Comparison of ENCODE assay signal across 17 mouse cellular contexts in genomic region chr8:92491533-92491932, GRCm38 (mm10).
DNase-seq lines count a peak whose midpoint lies in the region; ATAC-seq and TF ChIP-seq lines count a peak whose summit lies in the region.
"Had no signal": no experiment of that assay in that cellular context is flagged by ENCODE, and none has a peak within 500 bp of the region (broad histone marks: within the 10 kb centered on the region; RNA-seq: fewer than 3 reads in every experiment).

No protein-coding gene starts in this region.

- no peak for ATAC-seq in heart, embryonic 11.5 days (replicated peaks; ENCODE audit: insufficient number of reproducible peaks, low FRiP score, low TSS enrichment)
- 0 out of 2 replicates have a peak, but pooled peaks have one; percentile 44 for ATAC-seq in midbrain, postnatal 0 days (ENCODE audit: low FRiP score)
- no peak for ATAC-seq in midbrain, embryonic 15.5 days (replicated peaks)
- ATAC-seq in forebrain, embryonic 12.5 days (ENCODE audit: low FRiP score) = no peak
- ATAC-seq: forebrain, embryonic 16.5 days had no signal

- no peak overlapping the region for H3K4me2 ChIP-seq in heart, embryonic 11.5 days
- no peak overlapping the region for H3K4me2 ChIP-seq in midbrain, postnatal 0 days (ENCODE audit: low read depth, low read length, poor library complexity, severe bottlenecking)
- no peak overlapping the region for H3K4me2 ChIP-seq in midbrain, embryonic 15.5 days
- H3K4me2 ChIP-seq in forebrain, embryonic 12.5 days = no peak overlapping the region
- H3K4me2 ChIP-seq: hindbrain, embryonic 14.5 days; liver, embryonic 13.5 days; neural tube, embryonic 12.5 days; stomach, embryonic 15.5 days had no signal

- no peak overlapping the region for H3K4me3 ChIP-seq in heart, embryonic 11.5 days (ENCODE audit: low read depth, low read length)
- H3K4me3 ChIP-seq in left cerebral cortex, adult 2 months = no peak overlapping the region
- no peak overlapping the region for H3K4me3 ChIP-seq in midbrain, postnatal 0 days (ENCODE audit: low read depth, low read length)
- no peak overlapping the region for H3K4me3 ChIP-seq in midbrain, embryonic 15.5 days
- no peak overlapping the region for H3K4me3 ChIP-seq in forebrain, embryonic 12.5 days (replicated peaks)
- H3K4me3 ChIP-seq: erythroblast, embryonic 14.5 days; liver, embryonic 13.5 days; neural tube, embryonic 12.5 days; stomach, embryonic 15.5 days had no signal

- WGBS in heart, embryonic 11.5 days (ENCODE audit: insufficient replicate concordance) = 73% methylated on average over 5 of the region's 5 CpGs
- WGBS in midbrain, postnatal 0 days = 81% methylated on average over 5 of the region's 5 CpGs
- 76% methylated on average over 5 of the region's 5 CpGs for WGBS in midbrain, embryonic 15.5 days
- 72% methylated on average over 5 of the region's 5 CpGs for WGBS in forebrain, embryonic 12.5 days

- intact Hi-C loops in heart, postnatal 10 days (cut with DNase I) = loop anchor here (5.0 kb wide), 1 partner anchor 129 kb away; no protein-coding TSS in a partner anchor
- intact Hi-C loops in left cerebral cortex, adult 2 months (cut with DNase I) = no loop called here
- intact Hi-C loops in left cerebral cortex, postnatal 14 days (cut with DNase I) = no loop called here

- H3K27ac ChIP-seq in heart, embryonic 11.5 days (ENCODE audit: low read depth, low read length) = no peak overlapping the region
- H3K27ac ChIP-seq in left cerebral cortex, adult 2 months = no peak overlapping the region
- no peak overlapping the region for H3K27ac ChIP-seq in midbrain, postnatal 0 days (ENCODE audit: low read depth, low read length)
- no peak overlapping the region for H3K27ac ChIP-seq in midbrain, embryonic 15.5 days
- H3K27ac ChIP-seq in forebrain, embryonic 12.5 days = no peak overlapping the region
- H3K27ac ChIP-seq: hindbrain, embryonic 14.5 days; liver, embryonic 13.5 days; neural tube, embryonic 12.5 days; stomach, embryonic 15.5 days had no signal

- H3K9me3 ChIP-seq in heart, embryonic 11.5 days (replicated peaks; ENCODE audit: control insufficient read depth, low read length) = no peaks in the 10 kb centered on the region
- H3K9me3 ChIP-seq in midbrain, postnatal 0 days (ENCODE audit: low read length) = no peaks in the 10 kb centered on the region
- no peaks in the 10 kb centered on the region for H3K9me3 ChIP-seq in midbrain, embryonic 15.5 days
- no peaks in the 10 kb centered on the region for H3K9me3 ChIP-seq in forebrain, embryonic 12.5 days
- H3K9me3 ChIP-seq: liver, embryonic 13.5 days; neural tube, embryonic 12.5 days; stomach, embryonic 15.5 days had no signal

- no peaks in the 10 kb centered on the region for H3K36me3 ChIP-seq in heart, embryonic 11.5 days (ENCODE audit: control insufficient read depth, insufficient read depth, low read length)
- H3K36me3 ChIP-seq in midbrain, postnatal 0 days (ENCODE audit: insufficient read depth, low read length) = no peaks in the 10 kb centered on the region
- H3K36me3 ChIP-seq in midbrain, embryonic 15.5 days (replicated peaks) = no peaks in the 10 kb centered on the region
- H3K36me3 ChIP-seq in forebrain, embryonic 12.5 days (replicated peaks) = no peaks in the 10 kb centered on the region
- H3K36me3 ChIP-seq: G1E; liver, embryonic 13.5 days; neural tube, embryonic 12.5 days; stomach, embryonic 15.5 days had no signal

- TF ChIP-seq CTCF in left cerebral cortex, adult 2 months (IDR thresholded peaks at IDR 0.05) = peak; percentile 18
- TF ChIP-seq CTCF in midbrain, postnatal 0 days (IDR thresholded peaks at IDR 0.05) = peak; percentile 32; the same call in 1 of the 2 replicates

- peak; percentile 8 to 15 for DNase-seq in heart, postnatal 10 days
- DNase-seq in left cerebral cortex, adult 2 months (ENCODE audit: extremely low spot score in 1 of 2, low spot score in 2 of 2) = no peak
- DNase-seq in left cerebral cortex, postnatal 14 days (ENCODE audit: low spot score in 2 of 2) = no peak
- DNase-seq in midbrain, postnatal 0 days (ENCODE audit: low spot score) = no peak
- DNase-seq: adrenal gland, postnatal 10 days; cerebellum, adult 8-10 months; kidney, adult 8-10 months; liver, embryonic 13.5 days had no signal

- no peak overlapping the region for H3K9ac ChIP-seq in heart, embryonic 11.5 days (ENCODE audit: low read depth, low read length)
- no peak overlapping the region for H3K9ac ChIP-seq in midbrain, postnatal 0 days (replicated peaks; ENCODE audit: low read length, poor library complexity, severe bottlenecking)
- no peak overlapping the region for H3K9ac ChIP-seq in midbrain, embryonic 15.5 days
- H3K9ac ChIP-seq in forebrain, embryonic 12.5 days = no peak overlapping the region
- H3K9ac ChIP-seq: hindbrain, embryonic 14.5 days; liver, embryonic 13.5 days; neural tube, embryonic 12.5 days; stomach, embryonic 15.5 days had no signal

- no peaks in the 10 kb centered on the region for H3K4me1 ChIP-seq in heart, embryonic 11.5 days (ENCODE audit: control insufficient read depth, insufficient read depth, low read length)
- H3K4me1 ChIP-seq in midbrain, postnatal 0 days (ENCODE audit: insufficient read depth, low read length) = no peaks in the 10 kb centered on the region
- H3K4me1 ChIP-seq in midbrain, embryonic 15.5 days = no peaks in the 10 kb centered on the region
- H3K4me1 ChIP-seq in forebrain, embryonic 12.5 days = no peaks in the 10 kb centered on the region
- H3K4me1 ChIP-seq: liver, embryonic 13.5 days; neural tube, embryonic 12.5 days; stomach, embryonic 15.5 days had no signal

- peaks cover 2% of the 10 kb centered on the region; the same call in 1 of the 2 replicates for H3K27me3 ChIP-seq in heart, embryonic 11.5 days (ENCODE audit: control insufficient read depth, insufficient read depth, low read length)
- no peaks in the 10 kb centered on the region for H3K27me3 ChIP-seq in midbrain, postnatal 0 days (ENCODE audit: insufficient read depth, low read length)
- H3K27me3 ChIP-seq in midbrain, embryonic 15.5 days (replicated peaks) = no peaks in the 10 kb centered on the region
- H3K27me3 ChIP-seq in forebrain, embryonic 12.5 days = no peaks in the 10 kb centered on the region; the same call in 1 of the 2 replicates
- H3K27me3 ChIP-seq: liver, embryonic 13.5 days; neural tube, embryonic 12.5 days; stomach, embryonic 15.5 days had no signal

Comparison
In these comparisons a context has a peak if more than half of its experiments do, and no peak if none do; other contexts are left out.
1. DNase-seq: peak in heart, postnatal 10 days (2 of 2); none in left cerebral cortex, adult 2 months (0 of 2), left cerebral cortex, postnatal 14 days (0 of 2) and midbrain, postnatal 0 days (single experiment).